Mouse (Mus musculus) G1E (cell line): ENCODE measurements around the gene Acox3. TPM values are rescaled to one million over a fixed set of nuclear protein-coding genes. Genes with fewer than 3 reads are reported as not detected.

Experiments used
- ATAC-seq: 2 replicates; pipeline ENCODE4 v1.8.0; 2016; ENCODE audit warnings: mild to moderate bottlenecking; ENCODE audit not compliant: insufficient number of reproducible peaks, poor library complexity, low FRiP score, severe bottlenecking; ENCODE audit errors: extremely low read depth
- DNase-seq: peaks from one replicate; pipeline ENCODE4 v3.0.0; 2012; ENCODE audit warnings: low spot score
- H3K27me3 ChIP-seq: 2 replicates; pipeline ENCODE4 v1.6.1; 2012; ENCODE audit warnings: mild to moderate bottlenecking, low read length, inconsistent platforms; ENCODE audit not compliant: insufficient read depth
- H3K36me3 ChIP-seq: replicated peaks from 2 replicates; pipeline ENCODE3; 2012; ENCODE audit warnings: mild to moderate bottlenecking, inconsistent platforms
- H3K4me1 ChIP-seq: 2 replicates; pipeline ENCODE4 v1.6.1; 2012; ENCODE audit warnings: low read depth, low read length, inconsistent platforms, mixed read lengths; ENCODE audit not compliant: insufficient read depth
- H3K4me3 ChIP-seq: 2 replicates; pipeline ENCODE4 v1.5.1; 2012; ENCODE audit warnings: low read depth, mild to moderate bottlenecking, inconsistent platforms, low read length, moderate library complexity, mixed read lengths
- H3K9me3 ChIP-seq: replicated peaks from 2 replicates; pipeline ENCODE4 v1.6.1; 2012; ENCODE audit warnings: inconsistent platforms
- CTCF ChIP-seq: IDR thresholded peaks from 2 replicates; pipeline ENCODE4 v1.5.1; 2012; ENCODE audit warnings: low read depth, low read length, inconsistent platforms, mixed read lengths
- GATA1 ChIP-seq: IDR thresholded peaks from 2 replicates; pipeline ENCODE4 v1.6.1; 2012; ENCODE audit warnings: borderline replicate concordance, low read length, inconsistent platforms, mixed read lengths
- GATA2 ChIP-seq: IDR thresholded peaks from 2 replicates; pipeline ENCODE4 v1.6.1; 2012; ENCODE audit warnings: low read depth, low read length, inconsistent platforms, borderline replicate concordance
- POLR2AphosphoS5 ChIP-seq: IDR thresholded peaks from 2 replicates; pipeline ENCODE4 v1.6.1; 2012; ENCODE audit warnings: low read depth, low read length, inconsistent platforms; ENCODE audit not compliant: insufficient replicate concordance
- TAL1 ChIP-seq: conservative IDR thresholded peaks from 2 replicates; pipeline ENCODE4 v1.6.1; 2012; ENCODE audit warnings: low read depth, low read length, inconsistent platforms, mixed read lengths
- polyA plus RNA-seq: library from polyadenylated mRNA; stranded (reverse); fragments of >175 nt; gene quantifications from 2 replicates; pipeline ENCODE4 v1.2.3, GENCODE M21; 2012
- total RNA-seq, 2 experiments: library from RNA; stranded (forward) in 1 of 2; stranded (reverse) in 1 of 2; fragments of 200-1000 nt in 1 of 2; fragments of >200 nt in 1 of 2; fragmentation: Nextera tagmentation in 1 of 2; gene quantifications; 2 replicates each; pipeline ENCODE4 v1.2.3; 2014 to 2017

Gene Acox3
- total and polyA plus RNA-seq, 3 experiments: 8.5 to 51.8 (median 41.2) TPM

- H3K27me3 ChIP-seq: peaks cover 6% of the 10 kb centered on the region; the same call in 1 of the 2 replicates
- DNase-seq (no peak), ATAC-seq (no peak)
- no peaks in the 10 kb centered on the region for H3K36me3 ChIP-seq
- TF ChIP-seq GATA1: no peak
- TF ChIP-seq TAL1: no peak
- no peak for TF ChIP-seq POLR2AphosphoS5
- TF ChIP-seq GATA2: no peak
- no peak overlapping the region for H3K4me3 ChIP-seq
- no peaks in the 10 kb centered on the region for H3K9me3 ChIP-seq
- H3K4me1 ChIP-seq: no peaks in the 10 kb centered on the region
Measured at GRCm38 (mm10) chr5:35629333-35629732, 46.5 kb downstream of the Acox3 start.

DNA sequence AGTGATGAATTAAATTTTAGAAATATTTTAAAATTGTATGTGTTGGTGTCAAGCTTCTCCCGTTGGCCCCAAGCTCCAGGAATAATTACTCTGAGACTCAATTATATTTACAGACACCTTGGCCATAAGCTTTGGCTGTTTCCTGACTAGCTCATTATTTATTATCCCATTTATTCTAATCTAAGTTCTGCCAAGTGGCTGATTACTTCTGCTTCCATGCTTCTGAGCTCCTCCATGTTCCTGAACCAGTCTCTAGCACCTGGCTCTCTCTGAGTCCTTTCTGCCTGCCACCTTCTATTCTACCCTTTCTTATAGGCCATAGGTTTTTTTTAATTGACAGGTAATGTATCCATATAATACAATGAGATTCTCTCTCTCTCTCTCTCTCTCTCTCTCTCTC lies 47.9 kb downstream of the Acox3 start:
- ATAC-seq (no peak), DNase-seq (no peak)
- Histone ChIP-seq H3K9me3 (no peaks in the 10 kb centered on the region), H3K4me3 (no peak overlapping the region), H3K27me3 (peaks cover 6% of the 10 kb centered on the region; the same call in 1 of the 2 replicates), H3K36me3 (no peaks in the 10 kb centered on the region), H3K4me1 (no peaks in the 10 kb centered on the region)
- no peak for TF ChIP-seq TAL1
- no peak for TF ChIP-seq CTCF
- TF ChIP-seq GATA1: no peak
- no peak for TF ChIP-seq POLR2AphosphoS5
- no peak for TF ChIP-seq GATA2

DNA sequence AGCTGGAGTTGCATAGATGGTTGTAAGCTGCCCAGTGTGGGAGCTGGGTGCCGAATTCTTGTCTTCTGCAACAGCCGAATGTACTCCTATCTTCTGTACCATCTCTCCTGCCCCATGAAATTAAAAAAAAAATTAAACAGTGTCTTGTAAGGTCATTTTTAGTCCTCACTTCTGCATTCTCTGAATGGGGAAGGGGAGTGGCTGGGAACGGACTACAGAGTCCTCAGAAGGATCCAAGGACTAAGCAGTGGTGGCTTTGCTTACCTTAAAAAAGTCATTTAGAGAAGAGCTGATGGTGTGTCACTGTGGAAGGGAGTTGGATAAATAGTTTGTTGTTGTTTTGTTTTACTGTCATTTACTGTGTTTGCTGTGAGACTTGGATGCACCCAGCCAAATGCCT lies 48.4 kb downstream of the Acox3 start:
- ATAC-seq (no peak), DNase-seq (no peak)
- H3K4me3 ChIP-seq: no peak overlapping the region
- no peaks in the 10 kb centered on the region for H3K9me3 ChIP-seq
- H3K36me3 ChIP-seq: no peaks in the 10 kb centered on the region
- H3K27me3 ChIP-seq: peaks cover 2% of the 10 kb centered on the region; the same call in 1 of the 2 replicates
- TF ChIP-seq TAL1: no peak
- no peak for TF ChIP-seq GATA1
- TF ChIP-seq GATA2: no peak
- no peak for TF ChIP-seq POLR2AphosphoS5
- TF ChIP-seq CTCF: no peak
- no peaks in the 10 kb centered on the region for H3K4me1 ChIP-seq

- DNase-seq (no peak), ATAC-seq (no peak)
- no peaks in the 10 kb centered on the region for H3K9me3 ChIP-seq
- TF ChIP-seq GATA1: no peak
- TF ChIP-seq GATA2: no peak
- no peak for TF ChIP-seq TAL1
- no peak for TF ChIP-seq POLR2AphosphoS5
- no peak for TF ChIP-seq CTCF
- no peak overlapping the region for H3K4me3 ChIP-seq
- no peaks in the 10 kb centered on the region for H3K4me1 ChIP-seq
- no peaks in the 10 kb centered on the region for H3K27me3 ChIP-seq
- no peaks in the 10 kb centered on the region for H3K36me3 ChIP-seq
Measured at GRCm38 (mm10) chr5:35631755-35632154, 48.9 kb downstream of the Acox3 start.

- Histone ChIP-seq H3K4me3 (no peak overlapping the region), H3K36me3 (no peaks in the 10 kb centered on the region), H3K27me3 (peaks cover 2% of the 10 kb centered on the region; the same call in 1 of the 2 replicates), H3K4me1 (no peaks in the 10 kb centered on the region), H3K9me3 (no peaks in the 10 kb centered on the region)
- TF ChIP-seq GATA2: no peak
- no peak for TF ChIP-seq GATA1
- TF ChIP-seq TAL1: no peak
- no peak for TF ChIP-seq CTCF
- TF ChIP-seq POLR2AphosphoS5: no peak
- no peak for DNase-seq
- ATAC-seq: no peak
Measured at GRCm38 (mm10) chr5:35632841-35633240, 50.0 kb downstream of the Acox3 start.

DNA sequence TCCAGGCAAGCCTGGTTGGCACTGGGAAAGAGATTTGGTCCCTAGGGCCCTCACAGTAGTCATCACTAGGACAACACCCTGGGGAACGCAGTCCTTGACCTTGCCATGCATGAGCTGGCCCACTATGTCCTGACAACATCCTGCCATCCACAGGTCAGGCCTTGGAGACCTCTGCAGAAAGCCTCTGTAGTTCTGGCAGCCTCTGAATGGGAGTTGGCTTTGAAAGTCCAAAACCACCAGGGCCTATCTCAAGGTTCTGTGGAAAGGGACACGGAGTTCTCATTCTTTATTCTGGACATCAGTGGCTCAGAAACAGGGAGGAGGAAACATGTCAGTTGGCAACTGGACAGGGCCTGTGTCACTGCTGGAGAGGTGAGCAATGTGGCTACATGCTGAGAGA lies 53.2 kb downstream of the Acox3 start:
- ATAC-seq (no peak), DNase-seq (no peak)
- Histone ChIP-seq H3K4me1 (no peaks in the 10 kb centered on the region), H3K4me3 (no peak overlapping the region), H3K9me3 (no peaks in the 10 kb centered on the region), H3K36me3 (no peaks in the 10 kb centered on the region), H3K27me3 (peaks cover 6% of the 10 kb centered on the region; the same call in 1 of the 2 replicates)
- TF ChIP-seq GATA1 (no peak), POLR2AphosphoS5 (no peak), CTCF (no peak), GATA2 (no peak), TAL1 (no peak)
